Mouse (Mus musculus): ENCODE measurements around the gene Mypop. TPM values are rescaled to one million over a fixed set of nuclear protein-coding genes. Genes with fewer than 3 reads are reported as not detected.

Mypop gene
- polyA plus RNA-seq (2016; fragmentation: Nextera tagmentation; extraction: Ambion mirVana): 2.1 and 3.3 TPM in 2 replicates

DNA sequence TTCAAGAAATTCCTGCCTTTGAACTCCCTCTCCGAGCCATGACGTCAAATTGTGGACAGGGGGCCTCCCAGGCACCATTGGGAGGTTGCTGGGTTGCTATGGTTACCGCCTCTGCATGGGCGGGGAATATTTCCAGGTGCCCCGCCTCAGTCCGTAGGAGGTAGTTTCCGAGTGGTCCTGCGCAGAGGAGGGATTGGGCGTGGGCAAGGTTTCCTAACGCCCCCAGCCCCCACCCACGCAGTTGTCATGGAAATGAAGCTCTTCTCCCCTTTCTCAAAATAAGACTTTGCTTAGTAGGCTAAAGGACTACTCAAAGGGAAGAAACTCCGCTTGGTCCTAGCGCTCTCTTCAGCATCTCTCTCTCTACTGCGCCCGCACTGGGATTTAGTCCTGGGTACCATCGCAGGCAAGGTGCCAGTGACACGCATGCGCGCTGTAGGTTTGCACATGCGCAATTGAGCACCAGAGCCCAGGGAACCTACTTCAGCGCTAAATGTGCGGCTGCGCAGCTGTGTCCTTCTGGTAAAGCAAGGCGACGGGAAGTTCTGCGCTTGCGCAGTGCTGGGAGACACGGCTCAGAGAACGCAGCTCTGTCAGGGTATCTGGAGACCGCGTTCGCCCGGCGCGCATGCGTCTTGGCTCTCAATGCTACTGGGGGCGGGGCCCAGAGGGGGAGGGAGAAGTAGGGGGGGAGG lies at the start of gene Mypop:
TSS of gene Mypop (plus strand) at position 645 of the 695 bp plus-strand sequence.
- no peaks in the 10 kb centered on the region for H3K9me3 ChIP-seq
- H3K27me3 ChIP-seq (ENCODE audit: insufficient read depth, poor library complexity, severe bottlenecking): peaks cover 50% of the 10 kb centered on the region
- peak; percentile 100 for DNase-seq (ENCODE audit: low spot score)
- H3K36me3 ChIP-seq: 0 out of 2 replicates have a peak, but pooled peaks cover 3% of the 10 kb centered on the region
- H3K27ac ChIP-seq: peak within 1 kb of the TSS; percentile 82
- H3K4me3 ChIP-seq: peak within 1 kb of the TSS; percentile 62
- WGBS: under 1% methylated on average over 37 of the region's 37 CpGs
- H3K4me1 ChIP-seq: peaks cover 23% of the 10 kb centered on the region

DNA sequence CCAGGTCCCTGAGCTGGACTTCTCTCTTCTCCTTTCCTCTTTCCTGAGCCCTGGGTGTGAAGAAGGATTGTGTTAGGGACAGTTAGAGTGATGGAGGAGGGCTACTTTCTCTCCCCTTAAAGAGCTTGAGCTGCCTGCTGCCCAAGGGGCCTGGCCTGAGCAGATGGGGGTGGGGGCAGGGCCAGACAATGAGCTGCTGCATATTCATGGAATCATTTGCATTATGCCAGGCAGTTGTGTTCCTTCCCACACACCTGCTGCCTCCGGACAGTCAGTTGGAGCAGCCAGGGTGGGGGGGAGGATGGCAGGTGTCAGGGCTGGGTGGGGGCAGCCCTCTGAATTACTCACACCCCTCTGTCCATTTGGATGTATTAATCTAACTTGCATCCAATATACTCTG lies 48.7 kb upstream of the Mypop start:
- H3K27ac ChIP-seq: no peak overlapping the region
- peaks cover 19% of the 10 kb centered on the region; the same call in 1 of the 2 replicates for H3K27me3 ChIP-seq (ENCODE audit: insufficient read depth, poor library complexity, severe bottlenecking)
- no peaks in the 10 kb centered on the region for H3K36me3 ChIP-seq
- no peak for DNase-seq (ENCODE audit: low spot score)
- H3K4me3 ChIP-seq: no peak overlapping the region
- no peaks in the 10 kb centered on the region for H3K9me3 ChIP-seq
- no peaks in the 10 kb centered on the region for H3K4me1 ChIP-seq
- WGBS: 50% methylated on average over 1 of the region's 1 CpGs

DNA sequence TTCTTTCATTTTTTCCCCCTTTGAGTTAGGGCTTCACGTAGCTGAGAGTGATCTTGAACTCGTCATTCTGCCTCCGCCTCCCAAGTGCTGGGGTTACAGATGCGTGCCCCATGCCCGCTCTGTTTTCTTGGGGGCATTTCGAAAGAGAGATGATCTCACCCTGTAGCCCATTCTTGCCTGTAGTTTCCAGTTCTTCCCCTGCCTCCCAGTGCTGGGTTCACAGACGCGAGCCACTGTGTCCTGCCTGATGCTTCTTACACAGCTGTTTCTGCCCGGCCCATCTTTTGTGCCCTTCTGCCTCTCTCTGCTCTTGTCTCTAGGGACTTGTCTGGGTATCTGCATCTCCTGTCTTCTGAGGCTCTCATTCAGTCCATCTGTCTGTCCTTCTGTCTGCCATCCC lies 48.2 kb upstream of the Mypop start:
- Histone ChIP-seq H3K36me3 (no peaks in the 10 kb centered on the region), H3K27me3 (ENCODE audit: insufficient read depth, poor library complexity, severe bottlenecking) (peaks cover 19% of the 10 kb centered on the region; the same call in 1 of the 2 replicates), H3K4me1 (no peaks in the 10 kb centered on the region), H3K27ac (no peak overlapping the region), H3K9me3 (no peaks in the 10 kb centered on the region), H3K4me3 (no peak overlapping the region)
- WGBS: 54% methylated on average over 9 of the region's 9 CpGs
- DNase-seq (ENCODE audit: low spot score): no peak

DNA sequence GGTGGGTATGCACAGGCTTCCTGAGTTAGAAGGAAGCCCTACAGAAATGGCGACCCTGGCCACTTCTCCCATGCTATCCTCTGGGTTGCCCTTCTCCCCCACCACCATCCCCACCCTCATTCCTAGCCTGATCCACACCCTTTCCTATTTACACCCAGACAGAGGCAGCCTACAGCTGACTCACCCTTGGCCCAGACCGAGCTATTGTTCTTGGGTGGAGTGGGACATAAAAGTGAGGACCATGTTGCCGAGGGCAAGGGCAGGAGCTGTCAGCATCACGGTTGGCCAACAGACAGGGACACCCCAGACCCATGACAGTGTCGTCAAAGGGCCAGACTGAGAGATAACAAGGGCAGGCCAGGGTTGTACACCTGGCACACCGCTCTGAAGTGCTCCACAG lies 42.9 kb upstream of the Mypop start:
- Histone ChIP-seq H3K9me3 (no peaks in the 10 kb centered on the region), H3K4me1 (peaks cover 15% of the 10 kb centered on the region), H3K27ac (no peak overlapping the region), H3K4me3 (no peak overlapping the region), H3K27me3 (ENCODE audit: insufficient read depth, poor library complexity, severe bottlenecking) (peaks cover 29% of the 10 kb centered on the region), H3K36me3 (no peaks in the 10 kb centered on the region)
- no peak for DNase-seq (ENCODE audit: low spot score)
- WGBS: 61% methylated on average over 6 of the region's 6 CpGs

DNA sequence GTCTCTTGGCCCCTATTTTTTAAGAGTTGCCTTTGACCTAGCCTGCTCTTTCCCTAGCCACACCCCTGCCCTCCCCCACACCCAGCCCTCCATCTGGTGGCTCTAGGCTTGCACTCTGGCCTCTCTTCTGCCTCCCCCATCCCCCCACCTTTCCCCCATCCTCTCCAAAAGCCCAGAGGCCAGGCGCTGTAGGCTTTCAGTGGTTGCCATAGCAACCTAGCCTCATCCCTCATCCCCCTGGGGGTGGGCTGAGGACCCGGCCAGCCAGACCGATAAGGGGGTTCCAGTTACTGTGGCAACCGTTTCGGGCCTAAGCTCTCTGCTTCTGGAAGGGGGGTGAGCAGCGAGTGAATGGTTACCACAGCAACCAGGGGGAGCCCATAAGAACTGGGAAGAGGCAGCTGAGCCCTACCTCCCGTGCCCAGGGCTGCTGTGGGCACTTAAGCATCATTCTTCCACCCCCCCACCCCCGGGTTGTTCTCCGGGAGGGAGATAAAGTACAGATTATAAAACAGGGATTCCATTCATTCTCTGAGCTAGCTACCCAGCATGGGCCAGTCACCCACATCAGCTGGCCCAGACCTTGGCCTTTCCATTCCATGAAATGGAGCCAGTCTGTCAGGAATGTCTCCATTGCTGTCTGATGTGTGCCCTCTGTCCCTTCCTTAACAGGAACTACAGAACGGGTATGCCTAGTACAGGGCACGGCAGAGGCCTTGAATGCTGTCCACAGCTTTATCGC lies 41.1 kb upstream of the Mypop start:
- H3K27ac ChIP-seq: no peak overlapping the region
- H3K4me3 ChIP-seq: no peak overlapping the region
- peaks cover 15% of the 10 kb centered on the region for H3K4me1 ChIP-seq
- H3K27me3 ChIP-seq (ENCODE audit: insufficient read depth, poor library complexity, severe bottlenecking): peaks cover 18% of the 10 kb centered on the region
- DNase-seq (ENCODE audit: low spot score): no peak
- no peaks in the 10 kb centered on the region for H3K36me3 ChIP-seq
- 27% methylated on average over 12 of the region's 12 CpGs for WGBS
- no peaks in the 10 kb centered on the region for H3K9me3 ChIP-seq

DNA sequence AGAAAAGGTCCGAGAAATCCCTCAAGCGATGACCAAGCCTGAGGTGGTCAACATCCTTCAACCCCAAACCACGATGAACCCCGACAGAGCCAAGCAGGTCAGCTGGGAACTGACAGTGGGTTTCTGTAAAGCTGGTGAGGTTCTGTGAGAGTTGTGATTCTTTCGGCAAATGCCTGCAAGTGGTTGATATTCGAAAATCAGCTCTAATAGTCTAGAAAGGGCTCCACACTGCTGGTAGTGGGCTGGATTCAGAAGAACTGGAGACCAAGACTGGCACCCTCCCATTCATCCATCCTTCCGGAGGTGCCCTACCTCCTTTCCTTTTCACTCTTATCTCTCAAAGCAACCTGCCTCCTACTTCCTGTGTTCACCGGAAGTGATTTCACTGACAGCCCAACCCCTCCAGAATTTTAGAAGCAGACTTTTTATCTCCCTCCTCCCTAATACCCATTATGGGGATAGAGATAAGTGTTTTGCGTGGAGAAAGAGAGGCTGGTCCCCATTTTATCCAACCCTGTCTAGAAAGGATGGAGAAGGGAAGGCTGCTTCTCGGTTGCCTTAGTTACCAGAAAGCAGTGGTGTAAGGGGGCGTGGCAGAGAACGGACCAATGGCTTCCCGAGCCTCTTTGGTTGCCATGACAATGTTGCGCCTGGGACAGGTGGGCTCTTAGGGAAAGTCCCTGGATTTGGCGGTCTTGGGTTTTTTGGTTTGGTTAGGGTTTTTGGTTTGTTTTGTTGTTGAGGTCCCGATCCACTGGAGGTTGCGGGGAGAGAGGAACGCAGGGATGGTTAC lies 40.3 kb upstream of the Mypop start:
- Histone ChIP-seq H3K4me3 (no peak overlapping the region), H3K27me3 (ENCODE audit: insufficient read depth, poor library complexity, severe bottlenecking) (peaks cover 22% of the 10 kb centered on the region)

DNA sequence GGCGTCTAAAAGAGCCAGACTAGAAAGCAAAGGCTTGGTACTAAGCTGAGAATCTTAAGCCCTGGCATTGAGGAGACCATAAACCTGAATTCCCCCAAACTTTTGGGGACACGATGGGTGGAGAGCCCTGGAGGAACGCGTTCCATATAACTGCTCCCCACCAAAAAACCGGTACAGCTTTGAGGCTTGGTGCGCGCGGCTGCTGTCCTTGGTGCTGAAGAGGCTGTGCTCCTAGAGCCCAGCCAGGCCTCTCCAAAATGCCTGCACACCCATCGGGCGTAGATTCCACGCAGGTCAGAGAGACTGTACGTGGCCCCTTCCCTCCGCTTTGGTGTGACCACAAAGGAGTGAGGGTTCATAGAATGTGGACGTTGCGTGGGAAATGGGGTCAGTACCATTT lies 39.6 kb upstream of the Mypop start:
- 12% methylated on average over 15 of the region's 15 CpGs for WGBS
- Histone ChIP-seq H3K4me1 (peaks cover 15% of the 10 kb centered on the region), H3K27me3 (ENCODE audit: insufficient read depth, poor library complexity, severe bottlenecking) (peaks cover 29% of the 10 kb centered on the region), H3K9me3 (no peaks in the 10 kb centered on the region), H3K27ac (no peak overlapping the region), H3K36me3 (no peaks in the 10 kb centered on the region), H3K4me3 (no peak overlapping the region)
- DNase-seq (ENCODE audit: low spot score): peak; percentile 83

More for the DNA sequence above, 40.3 kb upstream of the Mypop start:
- Histone ChIP-seq H3K4me1 (peaks cover 15% of the 10 kb centered on the region), H3K27ac (no peak overlapping the region), H3K36me3 (no peaks in the 10 kb centered on the region), H3K9me3 (no peaks in the 10 kb centered on the region)
- 19% methylated on average over 18 of the region's 18 CpGs for WGBS
- no peak for DNase-seq (ENCODE audit: low spot score)

DNA sequence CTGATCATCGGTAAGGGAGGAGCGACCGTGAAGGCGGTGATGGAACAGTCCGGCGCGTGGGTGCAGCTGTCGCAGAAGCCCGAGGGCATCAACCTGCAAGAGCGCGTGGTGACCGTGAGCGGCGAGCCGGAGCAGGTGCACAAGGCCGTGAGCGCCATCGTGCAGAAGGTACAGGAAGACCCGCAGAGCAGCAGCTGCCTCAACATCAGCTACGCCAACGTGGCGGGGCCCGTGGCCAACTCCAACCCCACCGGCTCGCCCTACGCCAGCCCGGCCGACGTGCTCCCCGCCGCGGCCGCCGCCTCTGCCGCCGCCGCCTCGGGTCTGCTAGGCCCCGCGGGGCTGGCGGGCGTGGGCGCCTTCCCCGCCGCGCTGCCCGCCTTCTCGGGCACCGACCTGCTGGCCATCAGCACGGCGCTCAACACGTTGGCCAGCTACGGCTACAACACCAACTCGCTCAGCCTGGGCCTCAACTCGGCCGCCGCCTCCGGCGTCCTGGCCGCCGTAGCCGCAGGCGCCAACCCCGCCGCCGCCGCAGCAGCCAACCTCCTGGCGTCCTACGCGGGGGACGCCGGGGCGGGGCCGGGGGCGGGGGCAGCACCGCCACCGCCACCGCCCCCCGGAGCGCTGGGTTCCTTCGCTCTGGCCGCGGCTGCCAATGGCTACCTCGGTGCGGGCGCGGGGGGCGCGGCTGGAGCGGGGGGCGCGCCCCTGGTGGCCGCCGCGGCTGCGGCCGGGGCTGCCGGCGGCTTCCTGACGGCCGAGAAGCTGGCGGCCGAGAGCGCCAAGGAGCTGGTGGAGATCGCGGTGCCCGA lies 33.3 kb upstream of the Mypop start:
- Histone ChIP-seq H3K27me3 (ENCODE audit: insufficient read depth, poor library complexity, severe bottlenecking) (peaks cover 74% of the 10 kb centered on the region), H3K4me1 (peaks cover 26% of the 10 kb centered on the region), H3K27ac (peak overlapping the region; percentile 84), H3K4me3 (peak overlapping the region; percentile 76), H3K36me3 (no peaks in the 10 kb centered on the region), H3K9me3 (no peaks in the 10 kb centered on the region)
- no peak for DNase-seq (ENCODE audit: low spot score)
- under 1% methylated on average over 87 of the region's 107 CpGs for WGBS

DNA sequence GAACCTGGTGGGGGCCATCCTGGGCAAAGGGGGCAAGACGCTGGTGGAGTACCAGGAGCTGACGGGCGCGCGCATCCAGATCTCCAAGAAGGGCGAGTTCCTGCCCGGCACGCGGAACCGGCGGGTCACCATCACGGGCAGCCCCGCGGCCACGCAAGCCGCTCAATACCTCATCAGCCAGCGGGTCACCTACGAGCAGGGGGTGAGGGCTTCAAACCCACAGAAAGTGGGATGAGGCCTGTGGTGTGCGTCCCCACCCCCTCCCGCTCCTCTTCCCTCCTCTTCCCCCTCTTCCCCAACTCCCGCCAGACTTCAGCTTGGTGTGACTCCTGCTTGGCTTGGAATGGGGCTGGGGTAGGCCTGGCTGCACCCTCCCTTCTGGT lies 32.7 kb upstream of the Mypop start:
- no peak for DNase-seq (ENCODE audit: low spot score)
- Histone ChIP-seq H3K4me3 (peak overlapping the region; percentile 76), H3K27ac (peak overlapping the region; percentile 84), H3K9me3 (no peaks in the 10 kb centered on the region), H3K4me1 (peaks cover 32% of the 10 kb centered on the region), H3K27me3 (ENCODE audit: insufficient read depth, poor library complexity, severe bottlenecking) (peaks cover 80% of the 10 kb centered on the region), H3K36me3 (no peaks in the 10 kb centered on the region)
- WGBS: 0% methylated on average over 8 of the region's 21 CpGs

DNA sequence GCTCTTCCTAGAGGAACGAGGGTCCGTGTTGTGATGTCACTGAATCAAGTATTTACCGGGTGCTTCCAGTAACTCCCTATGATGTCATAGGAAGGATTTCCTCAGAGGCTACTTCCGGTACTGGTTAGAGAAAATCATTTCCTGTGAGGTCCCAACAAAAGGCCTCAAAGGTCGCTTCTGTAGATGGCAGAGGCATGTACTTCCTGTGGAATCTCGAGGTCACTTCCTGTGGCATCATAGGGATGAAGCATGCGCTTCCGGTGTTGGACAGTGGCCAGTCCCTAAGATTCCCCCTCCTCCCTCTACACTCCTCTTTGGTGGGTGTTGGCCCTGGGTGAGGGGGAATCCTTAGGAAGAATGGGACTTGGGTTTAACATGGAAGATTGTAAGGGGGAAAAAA lies 31.6 kb upstream of the Mypop start:
- Histone ChIP-seq H3K27ac (no peak overlapping the region), H3K4me1 (peaks cover 34% of the 10 kb centered on the region)

DNA sequence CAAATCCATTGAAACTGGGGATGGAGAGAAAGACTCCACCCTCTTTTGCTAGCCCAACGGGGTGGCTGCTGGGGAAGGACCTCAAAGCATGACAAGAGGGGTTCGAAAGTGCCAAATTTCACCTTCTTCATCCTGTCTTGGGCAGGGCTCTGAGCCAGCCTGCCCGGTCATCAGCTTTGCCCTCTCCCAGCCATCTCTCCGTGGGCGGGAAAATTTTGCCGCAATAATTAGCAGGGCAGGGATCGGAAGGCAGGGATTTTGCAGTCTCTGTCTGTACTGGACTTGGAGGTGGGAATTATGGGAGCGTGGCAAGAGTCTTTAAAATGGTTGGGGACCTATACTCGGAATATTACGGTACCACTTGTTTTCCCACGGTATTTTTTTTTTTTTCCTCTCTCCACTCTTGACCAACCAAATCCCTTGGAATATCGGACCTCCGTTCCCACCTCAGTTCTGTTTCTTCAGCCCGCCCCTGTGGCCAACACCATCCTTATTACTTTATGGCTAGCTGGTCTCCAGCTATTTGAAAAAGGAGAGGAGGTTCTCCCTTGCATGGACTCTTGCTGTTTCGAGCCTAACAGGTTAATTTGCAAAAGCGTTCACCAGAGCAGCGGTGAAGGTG lies 28.8 kb upstream of the Mypop start:
- H3K36me3 ChIP-seq: no peaks in the 10 kb centered on the region
- DNase-seq (ENCODE audit: low spot score): no peak
- peak overlapping the region; percentile 46 for H3K4me3 ChIP-seq
- H3K27ac ChIP-seq: no peak overlapping the region
- no peaks in the 10 kb centered on the region for H3K9me3 ChIP-seq
- H3K4me1 ChIP-seq: peaks cover 32% of the 10 kb centered on the region
- peaks cover 90% of the 10 kb centered on the region for H3K27me3 ChIP-seq (ENCODE audit: insufficient read depth, poor library complexity, severe bottlenecking)
- 1% methylated on average over 17 of the region's 17 CpGs for WGBS

More for the DNA sequence above, 31.6 kb upstream of the Mypop start:
- H3K27me3 ChIP-seq (ENCODE audit: insufficient read depth, poor library complexity, severe bottlenecking): peaks cover 91% of the 10 kb centered on the region
- no peaks in the 10 kb centered on the region for H3K36me3 ChIP-seq
- DNase-seq (ENCODE audit: low spot score): no peak
- H3K9me3 ChIP-seq: no peaks in the 10 kb centered on the region
- WGBS: 34% methylated on average over 8 of the region's 8 CpGs
- H3K4me3 ChIP-seq: no peak overlapping the region

DNA sequence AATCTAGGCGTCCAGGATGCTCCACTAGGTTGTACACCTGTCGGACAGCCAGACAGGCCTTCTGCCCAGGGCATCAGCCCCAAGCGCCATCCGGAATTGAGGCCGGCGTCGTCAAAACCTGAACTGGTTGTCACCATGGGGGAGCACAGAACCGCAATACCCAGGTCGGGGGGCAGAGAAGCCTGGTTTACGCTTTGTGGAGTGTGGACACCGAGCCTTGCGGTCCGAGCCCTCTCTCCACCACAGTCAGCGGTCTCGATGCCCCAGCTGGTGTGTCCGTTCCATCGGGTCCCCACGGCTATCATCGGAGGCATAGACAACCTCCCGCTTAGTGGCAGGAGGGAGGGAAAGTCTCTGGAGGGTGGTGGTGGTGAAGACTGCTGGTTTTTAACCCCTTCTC lies 28.2 kb upstream of the Mypop start:
- peaks cover 27% of the 10 kb centered on the region for H3K4me1 ChIP-seq
- H3K36me3 ChIP-seq: no peaks in the 10 kb centered on the region
- no peak for DNase-seq (ENCODE audit: low spot score)
- peaks cover 84% of the 10 kb centered on the region for H3K27me3 ChIP-seq (ENCODE audit: insufficient read depth, poor library complexity, severe bottlenecking)
- H3K4me3 ChIP-seq: peak overlapping the region; percentile 46
- WGBS: 1% methylated on average over 20 of the region's 20 CpGs
- no peaks in the 10 kb centered on the region for H3K9me3 ChIP-seq
- no peak overlapping the region for H3K27ac ChIP-seq

Measured in heart, embryonic 10.5 days (tissue).